Mouse (Mus musculus) brain, adult 2 months (tissue): ENCODE data around the gene Depp1.

Source experiments
- DNase-seq: peaks from one replicate; pipeline ENCODE4 v3.0.0; 2011; ENCODE audit warnings: low read depth, low spot score

The Depp1 gene

GRCm38 (mm10) chr6:116649811-116650210, 598 bp upstream of the Depp1 start:
- DNase-seq = no peak

- DNase-seq = no peak
These were observed 1.2 kb downstream of the Depp1 start for GRCm38 (mm10) chr6:116651437-116652118.

GRCm38 (mm10) chr6:116653191-116653590, 2.8 kb downstream of the Depp1 start:
- DNase-seq = no peak

GRCm38 (mm10) chr6:116653684-116654454, 3.5 kb downstream of the Depp1 start:
- peak; percentile 75 for DNase-seq

- DNase-seq = no peak
These were observed 13.0 kb downstream of the Depp1 start for GRCm38 (mm10) chr6:116663364-116663763.

- peak; percentile 20 for DNase-seq
These were observed 13.6 kb downstream of the Depp1 start for GRCm38 (mm10) chr6:116664031-116664430.

GRCm38 (mm10) chr6:116664830-116665229, 14.4 kb downstream of the Depp1 start:
- DNase-seq = no peak

GRCm38 (mm10) chr6:116666085-116666750, 15.8 kb downstream of the Depp1 start:
- no peak for DNase-seq

- DNase-seq = no peak
These were observed 16.5 kb downstream of the Depp1 start for GRCm38 (mm10) chr6:116666892-116667291.

GRCm38 (mm10) chr6:116667382-116667781, 17.0 kb downstream of the Depp1 start:
- DNase-seq = no peak

GRCm38 (mm10) chr6:116668682-116669470, 18.5 kb downstream of the Depp1 start:
- DNase-seq = peak; percentile 35

GRCm38 (mm10) chr6:116670144-116670543, 19.7 kb downstream of the Depp1 start:
- DNase-seq = peak; percentile 70

GRCm38 (mm10) chr6:116671031-116671430, 20.6 kb downstream of the Depp1 start:
- DNase-seq = no peak

GRCm38 (mm10) chr6:116671768-116672167, 21.4 kb downstream of the Depp1 start:
- DNase-seq = no peak

GRCm38 (mm10) chr6:116672349-116672748, 21.9 kb downstream of the Depp1 start:
- DNase-seq = no peak

GRCm38 (mm10) chr6:116673471-116674282, 23.3 kb downstream of the Depp1 start, which contains the start of gene Rassf4:
TSS of gene Rassf4 (minus strand) at chr6:116673952.
- peak; percentile 82 for DNase-seq

- no peak for DNase-seq
These were observed 24.0 kb downstream of the Depp1 start for GRCm38 (mm10) chr6:116674283-116674886.

GRCm38 (mm10) chr6:116676355-116676913, 26.0 kb downstream of the Depp1 start:
- DNase-seq = no peak

GRCm38 (mm10) chr6:116677321-116677720, 26.9 kb downstream of the Depp1 start:
- no peak for DNase-seq
